Mouse (Mus musculus): ENCODE measurements around the gene Plekha6.

Plekha6 gene

GRCm38 (mm10) chr1:133239121-133239812, 75.3 kb downstream of the Plekha6 start:
- Histone ChIP-seq H3K4me1 (replicated peaks; ENCODE audit: low read depth, low read length) (peaks cover 53% of the 10 kb centered on the region), H3K4me3 (replicated peaks; ENCODE audit: low read length) (no peak overlapping the region), H3K27me3 (ENCODE audit: insufficient read depth, low read length) (peaks cover 10% of the 10 kb centered on the region; the same call in 1 of the 2 replicates), H3K9me3 (ENCODE audit: low read length) (no peaks in the 10 kb centered on the region), H3K36me3 (ENCODE audit: insufficient read depth, low read length) (no peaks in the 10 kb centered on the region)
- no peak for TF ChIP-seq NANOG (IDR thresholded peaks at IDR 0.05; ENCODE audit: borderline replicate concordance, low read length)
- TF ChIP-seq POU5F1 (IDR thresholded peaks at IDR 0.05; ENCODE audit: borderline replicate concordance, low read length): no peak
- TF ChIP-seq CTCF (conservative IDR thresholded peaks at IDR 0.05; ENCODE audit: low read length): no peak

GRCm38 (mm10) chr1:133239813-133240160, 75.8 kb downstream of the Plekha6 start:
- H3K36me3 ChIP-seq (ENCODE audit: insufficient read depth, low read length): no peaks in the 10 kb centered on the region
- H3K27me3 ChIP-seq (ENCODE audit: insufficient read depth, low read length): peaks cover 8% of the 10 kb centered on the region
- H3K9me3 ChIP-seq (ENCODE audit: low read length): no peaks in the 10 kb centered on the region
- H3K4me3 ChIP-seq (replicated peaks; ENCODE audit: low read length): no peak overlapping the region
- H3K4me1 ChIP-seq (replicated peaks; ENCODE audit: low read depth, low read length): peaks cover 53% of the 10 kb centered on the region
- TF ChIP-seq NANOG (IDR thresholded peaks at IDR 0.05; ENCODE audit: borderline replicate concordance, low read length) (no peak), CTCF (conservative IDR thresholded peaks at IDR 0.05; ENCODE audit: low read length) (no peak), POU5F1 (IDR thresholded peaks at IDR 0.05; ENCODE audit: borderline replicate concordance, low read length) (no peak)

GRCm38 (mm10) chr1:133240881-133241280, 76.9 kb downstream of the Plekha6 start:
- TF ChIP-seq POU5F1 (IDR thresholded peaks at IDR 0.05; ENCODE audit: borderline replicate concordance, low read length) (no peak), NANOG (IDR thresholded peaks at IDR 0.05; ENCODE audit: borderline replicate concordance, low read length) (no peak), CTCF (conservative IDR thresholded peaks at IDR 0.05; ENCODE audit: low read length) (no peak)
- Histone ChIP-seq H3K9me3 (ENCODE audit: low read length) (no peaks in the 10 kb centered on the region), H3K4me1 (replicated peaks; ENCODE audit: low read depth, low read length) (peaks cover 57% of the 10 kb centered on the region), H3K36me3 (ENCODE audit: insufficient read depth, low read length) (no peaks in the 10 kb centered on the region), H3K27me3 (ENCODE audit: insufficient read depth, low read length) (peaks cover 8% of the 10 kb centered on the region), H3K4me3 (replicated peaks; ENCODE audit: low read length) (no peak overlapping the region)

- Histone ChIP-seq H3K27me3 (ENCODE audit: insufficient read depth, low read length) (peaks cover 2% of the 10 kb centered on the region), H3K36me3 (ENCODE audit: insufficient read depth, low read length) (no peaks in the 10 kb centered on the region), H3K4me3 (replicated peaks; ENCODE audit: low read length) (no peak overlapping the region), H3K4me1 (replicated peaks; ENCODE audit: low read depth, low read length) (peaks cover 31% of the 10 kb centered on the region), H3K9me3 (ENCODE audit: low read length) (no peaks in the 10 kb centered on the region)
- TF ChIP-seq CTCF (conservative IDR thresholded peaks at IDR 0.05; ENCODE audit: low read length): no peak
Measured at GRCm38 (mm10) chr1:133244668-133245067, 80.7 kb downstream of the Plekha6 start.

- H3K4me1 ChIP-seq (replicated peaks; ENCODE audit: low read depth, low read length): peaks cover 20% of the 10 kb centered on the region
- TF ChIP-seq NANOG (IDR thresholded peaks at IDR 0.05; ENCODE audit: borderline replicate concordance, low read length) (no peak), CTCF (conservative IDR thresholded peaks at IDR 0.05; ENCODE audit: low read length) (no peak), POU5F1 (IDR thresholded peaks at IDR 0.05; ENCODE audit: borderline replicate concordance, low read length) (no peak)
Measured at GRCm38 (mm10) chr1:133245690-133246619, 81.9 kb downstream of the Plekha6 start.

GRCm38 (mm10) chr1:133247189-133247588, 83.2 kb downstream of the Plekha6 start:
- TF ChIP-seq NANOG (IDR thresholded peaks at IDR 0.05; ENCODE audit: borderline replicate concordance, low read length) (no peak), CTCF (conservative IDR thresholded peaks at IDR 0.05; ENCODE audit: low read length) (no peak), POU5F1 (IDR thresholded peaks at IDR 0.05; ENCODE audit: borderline replicate concordance, low read length) (no peak)
- no peaks in the 10 kb centered on the region for H3K36me3 ChIP-seq (ENCODE audit: insufficient read depth, low read length)
- no peak overlapping the region for H3K4me3 ChIP-seq (replicated peaks; ENCODE audit: low read length)
- peaks cover 28% of the 10 kb centered on the region for H3K4me1 ChIP-seq (replicated peaks; ENCODE audit: low read depth, low read length)
- peaks cover 14% of the 10 kb centered on the region for H3K27me3 ChIP-seq (ENCODE audit: insufficient read depth, low read length)
- no peaks in the 10 kb centered on the region for H3K9me3 ChIP-seq (ENCODE audit: low read length)

More at GRCm38 (mm10) chr1:133245690-133246619, 81.9 kb downstream of the Plekha6 start:
- Histone ChIP-seq H3K36me3 (ENCODE audit: insufficient read depth, low read length) (no peaks in the 10 kb centered on the region), H3K27me3 (ENCODE audit: insufficient read depth, low read length) (peaks cover 5% of the 10 kb centered on the region), H3K9me3 (ENCODE audit: low read length) (no peaks in the 10 kb centered on the region), H3K4me3 (replicated peaks; ENCODE audit: low read length) (no peak overlapping the region)

- TF ChIP-seq NANOG (IDR thresholded peaks at IDR 0.05; ENCODE audit: borderline replicate concordance, low read length) (no peak), CTCF (conservative IDR thresholded peaks at IDR 0.05; ENCODE audit: low read length) (no peak), POU5F1 (IDR thresholded peaks at IDR 0.05; ENCODE audit: borderline replicate concordance, low read length) (no peak)
- Histone ChIP-seq H3K4me1 (replicated peaks; ENCODE audit: low read depth, low read length) (peaks cover 55% of the 10 kb centered on the region), H3K9me3 (ENCODE audit: low read length) (no peaks in the 10 kb centered on the region), H3K27me3 (ENCODE audit: insufficient read depth, low read length) (peaks cover 18% of the 10 kb centered on the region), H3K4me3 (replicated peaks; ENCODE audit: low read length) (no peak overlapping the region), H3K36me3 (ENCODE audit: insufficient read depth, low read length) (no peaks in the 10 kb centered on the region)
Measured at GRCm38 (mm10) chr1:133250761-133251160, 86.8 kb downstream of the Plekha6 start.

- Histone ChIP-seq H3K4me1 (replicated peaks; ENCODE audit: low read depth, low read length) (peaks cover 55% of the 10 kb centered on the region), H3K9me3 (ENCODE audit: low read length) (no peaks in the 10 kb centered on the region), H3K27me3 (ENCODE audit: insufficient read depth, low read length) (peaks cover 23% of the 10 kb centered on the region), H3K4me3 (replicated peaks; ENCODE audit: low read length) (no peak overlapping the region), H3K36me3 (ENCODE audit: insufficient read depth, low read length) (no peaks in the 10 kb centered on the region)
- TF ChIP-seq POU5F1 (IDR thresholded peaks at IDR 0.05; ENCODE audit: borderline replicate concordance, low read length) (no peak), CTCF (conservative IDR thresholded peaks at IDR 0.05; ENCODE audit: low read length) (no peak), NANOG (IDR thresholded peaks at IDR 0.05; ENCODE audit: borderline replicate concordance, low read length) (no peak)
Measured at GRCm38 (mm10) chr1:133251625-133252034, 87.6 kb downstream of the Plekha6 start.

All from E14TG2a.4 (cell line).